Mouse (Mus musculus): Measurements from ENCODE around the gene Gtpbp3.

Gtpbp3 gene

DNA sequence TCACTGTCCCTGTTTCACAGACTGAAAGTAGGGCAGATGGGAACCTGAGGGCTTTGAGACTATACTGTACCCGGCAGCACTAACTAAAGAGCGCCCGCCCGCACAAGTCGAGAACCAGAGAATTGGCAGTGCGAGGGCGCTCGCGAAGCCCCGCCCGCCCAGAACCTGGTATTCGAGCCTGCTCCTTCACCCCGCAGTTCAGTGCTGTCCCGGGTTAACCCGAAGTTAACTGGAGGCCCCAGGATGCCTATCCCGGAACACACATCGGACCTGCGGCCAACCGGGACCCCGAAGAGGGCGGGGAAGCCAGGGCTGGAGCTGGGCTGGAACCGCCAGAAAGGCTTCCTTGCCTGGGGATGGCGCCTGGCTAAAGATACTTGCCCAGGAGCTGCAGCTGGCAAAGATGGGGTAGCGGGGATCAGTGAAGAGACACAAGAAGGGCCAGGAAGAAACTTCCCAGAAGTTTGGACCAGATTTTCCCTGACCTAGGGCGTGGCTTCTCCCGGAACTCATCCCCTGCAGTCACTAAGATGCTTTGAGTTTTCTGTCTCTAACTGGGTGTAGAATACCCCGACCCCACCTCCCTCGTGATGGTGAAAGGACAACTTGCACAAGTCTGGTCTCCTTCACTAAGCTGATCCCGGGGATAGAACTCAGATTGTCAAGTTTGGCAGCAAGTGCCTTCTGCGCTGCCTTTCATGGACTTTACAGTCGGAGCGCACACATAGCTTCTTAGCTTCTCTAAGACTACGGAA lies at the start of gene Gtpbp3:
Gene Gtpbp3, plus strand, starts transcription at position 413 of the 755 bp plus-strand sequence.
- DNase-seq = peak; percentile 84 to 91

DNA sequence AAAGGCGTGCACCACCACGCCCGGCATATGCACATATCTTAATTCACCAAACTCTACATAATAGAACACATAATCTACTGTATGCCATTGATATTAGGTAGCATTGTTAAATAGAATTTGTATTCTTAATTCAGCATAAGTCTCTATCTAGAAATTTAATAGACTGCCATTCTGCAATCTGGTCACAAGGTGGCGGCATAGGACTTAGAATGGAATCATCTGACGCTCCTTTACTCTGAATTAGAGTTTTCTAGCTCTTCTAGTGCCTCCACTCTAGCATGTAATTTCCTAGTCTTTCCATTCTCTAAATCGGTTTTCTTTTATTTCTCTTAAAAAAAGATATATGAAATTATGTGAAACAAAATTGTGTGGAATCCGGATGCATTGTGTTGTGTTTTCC lies 46.5 kb upstream of the Gtpbp3 start:
- peak; percentile 37 to 44 for DNase-seq

DNA sequence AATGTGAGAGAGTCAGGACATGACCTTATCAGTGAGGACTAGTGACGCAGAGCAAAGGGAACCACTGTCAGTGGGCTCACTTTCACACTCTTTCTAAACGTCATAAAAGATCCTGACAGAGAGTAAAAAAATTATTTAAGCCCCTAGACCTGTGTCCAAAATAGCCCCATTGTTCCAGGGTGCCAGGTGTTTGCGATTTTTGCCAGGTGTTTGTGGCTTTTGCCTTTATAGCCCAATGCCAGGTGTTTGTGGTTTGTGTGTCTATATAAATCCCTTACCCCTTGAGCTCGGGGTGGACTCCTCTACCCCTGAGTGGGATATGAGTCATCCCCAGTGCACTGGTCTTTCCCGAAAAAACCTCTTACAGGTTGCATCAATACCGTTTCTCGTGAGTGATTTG lies 42.8 kb upstream of the Gtpbp3 start:
- DNase-seq = no peak

DNA sequence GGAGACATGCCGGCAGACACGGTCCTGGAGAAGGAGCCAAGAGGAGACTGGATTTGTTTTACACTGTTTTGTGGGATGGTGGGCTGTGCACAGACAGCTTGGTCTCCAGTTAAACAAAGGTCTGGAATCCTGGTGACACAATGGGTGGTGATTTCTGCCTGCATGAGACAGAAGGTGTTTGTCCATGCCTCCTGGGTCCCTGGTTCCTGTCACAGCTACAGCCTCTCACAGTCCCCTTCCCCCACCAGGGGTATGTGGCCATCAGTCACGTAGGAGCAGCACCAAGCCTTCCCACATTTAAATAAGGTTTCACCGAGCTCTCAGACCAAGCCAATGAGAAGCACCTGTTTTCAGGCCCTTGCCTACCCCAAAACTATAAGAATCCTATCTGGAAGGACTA lies 36.6 kb upstream of the Gtpbp3 start:
- DNase-seq = no peak

DNA sequence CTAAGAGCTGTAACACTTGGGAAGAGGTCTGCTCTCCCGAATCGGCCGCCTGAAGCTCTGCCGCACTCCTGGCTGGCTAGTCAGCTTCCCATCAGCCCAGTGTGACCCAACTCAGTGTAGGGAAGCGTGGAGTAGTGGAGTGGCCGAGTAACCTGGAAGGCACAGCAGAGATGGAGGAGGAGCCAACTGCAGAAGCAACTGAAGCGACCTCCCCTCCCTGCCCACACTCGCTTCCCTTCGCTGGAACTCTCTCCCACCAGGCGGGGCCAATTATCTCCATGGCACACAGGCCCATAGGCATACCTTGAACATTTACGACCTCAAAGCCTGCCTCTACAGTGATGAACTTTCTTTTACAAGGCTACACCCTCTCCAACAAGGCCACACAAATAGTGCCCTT lies 36.1 kb upstream of the Gtpbp3 start:
- DNase-seq = no peak

DNA sequence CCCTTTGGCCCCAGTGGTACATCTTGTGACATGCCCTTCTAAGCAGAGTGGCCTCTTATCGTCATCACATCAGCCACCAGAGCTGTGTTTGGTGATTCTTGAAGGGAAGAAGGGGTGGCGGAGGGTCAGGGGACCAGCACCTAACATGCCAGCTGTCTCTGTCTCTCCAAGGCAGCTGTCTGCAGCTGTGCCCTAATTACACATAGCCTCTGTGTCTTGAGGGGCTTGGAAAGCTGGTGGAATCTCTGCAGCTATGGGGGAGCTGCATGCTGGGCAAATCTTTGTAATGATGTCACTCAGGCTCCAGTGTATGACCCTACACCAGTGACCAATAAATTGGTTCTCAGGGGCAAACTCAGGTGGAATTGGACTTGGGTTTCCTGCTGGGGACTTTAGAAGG lies 35.2 kb upstream of the Gtpbp3 start:
- no peak for DNase-seq

DNA sequence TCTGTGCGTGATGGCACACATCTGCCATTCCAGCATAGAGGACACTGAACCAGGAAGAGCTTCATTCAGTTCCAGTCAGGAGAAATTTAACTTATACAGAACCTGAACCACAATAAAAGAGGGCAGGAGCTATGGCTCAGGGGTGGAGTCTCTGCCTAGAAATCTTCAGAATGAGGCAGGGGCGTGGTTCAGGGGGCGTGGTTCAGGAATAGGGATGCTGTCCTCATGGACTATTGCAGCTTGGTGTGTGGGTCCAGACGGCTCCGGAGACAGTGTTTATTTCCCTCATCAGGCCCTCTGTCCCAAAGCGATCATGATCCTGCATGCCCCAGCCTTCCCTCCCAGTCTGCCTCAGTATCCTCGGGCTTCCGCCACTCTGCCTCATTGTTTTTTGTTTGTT lies 33.2 kb upstream of the Gtpbp3 start:
- no peak for DNase-seq

DNA sequence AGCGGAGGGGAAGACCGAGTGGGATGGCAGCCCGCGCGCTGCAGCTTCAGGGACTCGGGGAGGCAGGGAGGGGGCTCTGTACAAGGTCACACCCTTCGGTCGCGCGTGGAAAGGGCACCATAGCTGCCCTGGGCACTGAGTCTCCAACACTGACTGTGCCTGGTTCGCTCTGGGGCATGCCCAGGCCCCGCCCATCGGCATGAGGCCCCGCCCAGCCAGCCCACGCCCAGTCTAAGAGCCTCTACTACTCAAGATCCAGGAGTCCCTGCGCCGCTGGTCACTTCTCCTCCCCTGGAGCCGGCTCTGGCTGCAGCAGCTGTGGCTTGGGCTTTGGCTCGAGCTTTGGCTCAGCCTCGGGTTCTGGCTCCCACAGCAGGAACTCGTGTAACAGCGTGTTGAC lies 31.0 kb upstream of the Gtpbp3 start:
- no peak for DNase-seq

DNA sequence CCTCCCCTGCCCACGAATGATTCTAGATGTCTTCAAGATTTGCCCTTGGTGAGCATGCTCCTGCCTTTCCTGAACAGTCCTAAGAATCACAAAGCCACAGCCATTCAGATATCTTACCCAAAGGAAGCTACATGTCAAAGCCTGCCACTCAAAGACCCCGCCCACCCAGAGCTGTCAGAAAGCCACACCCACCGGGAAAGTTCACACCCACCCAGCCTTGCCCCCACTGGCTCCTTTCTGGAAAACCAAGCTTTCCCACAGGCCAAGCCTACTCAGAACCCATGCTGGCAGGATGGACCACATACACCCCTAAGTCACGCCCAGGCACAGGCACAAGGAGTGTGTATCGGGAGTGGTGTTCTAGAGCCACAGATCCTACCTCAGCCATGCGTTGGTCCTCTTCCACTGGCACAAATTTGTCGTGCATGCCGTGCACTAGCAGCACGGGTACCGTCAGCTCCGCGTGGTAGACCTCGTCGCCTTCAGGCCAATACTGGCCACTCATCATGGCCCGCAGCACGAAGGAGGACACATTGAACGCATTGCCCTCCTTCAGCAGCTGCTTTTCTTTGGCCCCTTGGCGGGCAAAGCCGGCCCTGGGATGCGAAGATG lies 30.1 kb upstream of the Gtpbp3 start:
- no peak for DNase-seq

DNA sequence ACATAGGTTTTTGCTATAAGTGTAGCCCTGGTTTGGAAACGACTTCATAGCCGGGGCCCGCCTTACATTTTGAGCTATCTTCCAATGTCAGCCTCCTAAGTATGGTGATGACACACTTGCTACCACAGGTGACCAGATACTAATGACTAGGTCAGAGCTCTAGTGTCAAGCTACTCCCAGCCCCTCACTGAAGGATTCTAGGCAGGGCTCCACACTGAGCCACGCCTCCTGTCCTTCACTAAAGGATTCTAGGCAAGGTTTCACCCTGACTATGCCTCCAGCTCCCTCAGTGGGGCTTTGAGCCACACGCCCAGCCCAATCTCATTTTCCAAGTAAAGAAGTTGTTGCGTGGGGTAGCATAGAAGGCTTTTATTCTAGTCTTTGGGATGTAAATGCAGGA lies 27.2 kb upstream of the Gtpbp3 start:
- DNase-seq = no peak

DNA sequence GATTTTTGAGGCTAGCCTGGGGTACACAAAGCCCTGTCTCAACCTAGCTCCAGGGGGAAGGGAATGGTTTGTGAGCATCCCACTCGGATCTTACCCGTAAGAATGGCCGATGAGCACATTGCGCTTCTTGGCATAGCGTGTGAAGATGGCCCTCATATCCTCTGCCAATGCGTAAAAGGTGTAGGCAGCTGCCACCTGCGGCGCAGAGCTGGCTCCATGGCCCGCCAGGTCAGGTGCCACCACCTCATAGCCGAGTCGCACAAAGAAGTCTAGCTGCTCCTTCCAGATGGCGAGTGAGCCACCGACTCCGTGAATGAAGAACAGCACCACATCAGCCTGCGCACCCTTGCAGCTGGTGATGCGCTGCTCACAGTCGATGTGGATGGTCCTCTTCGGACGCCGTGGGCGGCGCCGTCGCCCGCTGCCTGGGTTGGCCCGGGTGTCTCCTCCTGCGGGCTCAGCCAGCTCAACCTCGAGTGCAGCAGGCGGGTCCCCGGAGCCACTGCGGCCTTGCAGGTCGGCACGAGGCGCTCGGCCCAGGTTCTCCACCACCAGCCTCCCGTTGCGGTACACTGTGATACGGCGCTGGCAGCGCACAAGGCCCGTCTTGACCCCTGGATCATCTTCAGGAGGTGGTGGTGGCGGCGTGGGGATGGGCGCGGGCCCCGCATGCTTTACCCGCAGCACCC lies 26.6 kb upstream of the Gtpbp3 start:
- DNase-seq = no peak

DNA sequence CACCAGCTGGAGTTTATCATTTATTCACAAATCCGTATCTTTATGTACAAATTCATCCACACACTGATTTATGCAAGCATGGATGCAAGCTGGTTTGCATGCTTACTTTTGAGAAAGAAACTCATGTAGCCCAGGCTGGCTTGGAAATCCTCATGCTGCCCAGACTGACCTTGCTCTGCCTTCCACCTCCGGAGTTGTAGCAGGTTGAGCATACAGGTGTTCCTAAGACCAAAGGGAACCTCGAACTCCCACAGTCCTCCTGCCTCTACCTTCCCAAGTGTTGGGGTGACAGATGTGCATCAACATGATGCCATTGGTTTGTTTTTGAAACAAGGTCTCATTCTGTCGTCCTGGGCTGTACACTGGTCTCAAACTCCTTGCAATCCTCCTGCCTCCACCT lies 25.7 kb upstream of the Gtpbp3 start:
- DNase-seq = no peak

DNA sequence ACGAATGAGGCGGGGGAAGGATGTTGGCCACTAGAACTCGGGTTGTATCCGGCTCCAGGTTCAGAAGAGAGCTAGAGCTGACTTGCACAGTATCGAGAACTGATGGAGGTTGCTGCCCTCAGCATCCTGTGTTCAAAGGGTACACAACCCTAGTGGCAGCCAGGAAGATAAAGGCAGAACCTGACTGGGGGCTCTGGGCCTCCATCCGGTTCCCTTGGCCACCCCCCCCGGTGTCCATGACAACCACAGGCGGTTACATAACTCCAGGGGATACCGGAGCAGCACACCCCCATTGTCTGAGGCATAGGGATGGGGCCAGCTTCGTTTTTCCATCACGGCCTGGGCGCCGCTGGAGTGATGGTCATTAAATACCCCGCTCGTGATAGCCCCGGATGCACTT lies 25.1 kb upstream of the Gtpbp3 start:
- DNase-seq = peak; percentile 54 to 67

DNA sequence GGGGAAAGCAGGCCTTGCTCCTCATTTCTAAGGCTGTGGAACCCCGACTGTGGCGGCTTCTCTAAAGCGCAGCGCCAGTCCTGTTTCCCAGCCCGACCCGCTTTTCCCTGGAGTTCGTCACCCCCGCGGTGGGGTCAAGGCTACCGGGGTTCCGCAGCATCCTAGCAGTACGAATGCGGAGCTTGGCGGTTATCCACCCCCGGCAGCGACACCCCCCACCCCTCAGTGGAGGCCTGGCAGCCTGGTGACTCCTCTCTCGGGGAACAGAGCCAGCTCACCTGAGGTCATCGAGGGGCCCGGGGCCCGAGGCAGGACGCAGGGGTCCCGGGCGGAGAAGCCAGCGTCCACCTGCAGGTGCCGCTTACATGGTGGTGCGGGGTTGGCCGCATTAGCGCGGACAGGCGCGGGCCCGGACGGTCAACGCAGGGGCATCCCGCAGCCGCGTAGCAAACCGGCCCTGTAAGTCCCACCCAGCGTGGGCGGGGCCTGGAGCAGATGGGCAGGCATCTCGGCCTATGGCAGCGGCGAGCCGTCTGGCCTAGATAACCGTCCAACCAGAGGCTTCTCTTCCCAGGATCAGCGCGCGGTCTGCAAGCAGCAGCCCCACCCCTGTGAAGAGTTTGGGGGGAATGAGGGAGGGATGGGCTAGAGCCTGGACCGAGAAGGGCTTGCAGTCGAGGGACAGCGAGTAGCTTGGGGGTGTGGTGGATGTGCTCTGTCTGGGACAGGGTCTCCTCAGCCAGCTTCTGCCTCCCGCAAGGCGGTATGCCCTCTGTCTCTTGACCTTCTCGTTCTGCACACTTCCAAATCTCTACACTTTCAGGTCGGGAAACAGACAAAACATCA lies 24.5 kb upstream of the Gtpbp3 start, which contains the start of gene Abhd8:
Gene Abhd8, minus strand, starts transcription at position 468 of the 846 bp plus-strand sequence.
- peak; percentile 98 to 99 for DNase-seq

DNA sequence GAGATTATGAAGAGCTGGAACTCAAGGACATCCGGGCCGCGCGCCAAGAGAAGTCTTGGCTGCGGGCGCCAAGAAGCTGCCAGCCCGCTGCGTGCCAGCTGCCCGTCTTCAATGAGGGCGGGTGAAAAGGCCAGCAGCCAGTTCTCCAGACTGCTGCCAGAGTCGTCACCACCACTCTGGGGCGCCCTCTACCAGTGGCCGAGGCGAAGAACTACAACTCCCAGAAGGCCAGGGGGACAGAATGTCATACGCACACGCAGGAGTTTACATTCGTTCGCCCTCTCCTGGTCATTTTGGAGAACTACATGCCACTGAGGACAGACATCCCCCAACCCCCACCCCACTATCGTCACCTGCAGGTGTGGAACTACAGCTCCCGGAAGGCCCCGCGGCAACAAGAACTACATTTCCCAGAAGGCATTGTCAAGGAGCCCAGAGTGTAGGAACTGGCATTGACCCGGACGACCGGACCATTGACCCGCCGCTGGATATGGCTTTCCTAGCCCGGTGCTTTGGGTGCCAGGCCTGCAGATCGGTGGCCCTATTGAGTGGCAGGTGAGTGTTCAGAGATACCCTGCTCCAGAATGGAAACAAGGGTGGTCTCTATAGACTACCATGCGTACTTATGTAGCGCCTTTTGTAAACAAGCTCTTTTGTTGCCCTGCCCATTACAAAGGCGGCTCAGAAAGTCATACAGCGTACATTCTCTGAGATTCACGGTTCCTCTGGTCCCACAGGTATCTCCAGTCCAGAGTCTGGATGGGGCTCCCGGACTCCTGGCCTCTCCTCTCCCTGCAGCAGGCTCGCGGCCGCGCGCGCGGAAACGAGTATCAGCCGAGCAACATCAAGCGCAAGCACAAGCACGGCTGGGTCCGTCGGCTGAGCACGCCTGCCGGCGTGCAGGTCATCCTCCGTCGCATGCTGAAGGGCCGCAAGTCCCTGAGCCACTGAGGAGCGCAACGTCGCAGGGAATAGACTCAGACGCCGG lies 23.1 kb upstream of the Gtpbp3 start, which contains the start of gene Mrpl34:
Gene Mrpl34, plus strand, starts transcription at position 447 of the 988 bp plus-strand sequence.
- DNase-seq = peak; percentile 96 to 97

DNA sequence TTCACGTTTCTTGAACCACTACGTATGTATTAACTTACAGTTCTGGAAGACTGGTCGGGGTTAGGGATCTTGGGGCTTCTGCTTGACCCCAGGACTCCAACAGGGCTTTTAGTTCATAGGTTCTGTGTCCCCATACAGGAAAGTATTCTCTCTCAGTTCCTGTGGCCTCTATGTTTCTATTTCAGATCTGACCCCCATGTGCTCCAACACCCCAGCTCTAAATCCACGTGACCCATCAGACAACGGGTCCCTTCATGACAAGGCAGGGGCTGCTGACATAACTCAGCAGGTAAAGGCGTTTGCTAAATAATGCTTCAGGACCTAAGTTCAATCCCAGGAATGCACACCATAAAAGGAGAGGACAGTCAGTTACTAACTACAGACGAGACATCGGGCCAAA lies 22.2 kb upstream of the Gtpbp3 start:
- no peak for DNase-seq

DNA sequence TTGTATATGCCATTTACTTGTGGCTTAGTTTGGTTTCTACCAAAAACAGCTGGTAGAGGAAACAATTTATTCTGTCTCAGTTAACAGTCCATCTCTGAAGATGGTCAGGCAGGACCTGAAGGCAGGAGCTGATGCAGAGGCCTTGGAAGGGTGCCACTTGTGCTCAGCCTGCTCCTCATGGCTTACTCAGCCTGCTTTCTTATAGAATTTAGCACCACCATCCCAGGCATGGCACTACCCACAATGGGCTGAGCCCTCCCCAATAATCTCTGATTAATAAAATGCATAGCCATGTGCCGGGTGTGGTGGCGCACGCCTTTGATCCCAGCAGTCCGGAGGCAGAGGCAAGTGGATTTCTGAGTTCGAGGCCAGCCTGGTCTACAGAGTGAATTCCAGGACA lies 21.7 kb upstream of the Gtpbp3 start:
- no peak for DNase-seq

DNA sequence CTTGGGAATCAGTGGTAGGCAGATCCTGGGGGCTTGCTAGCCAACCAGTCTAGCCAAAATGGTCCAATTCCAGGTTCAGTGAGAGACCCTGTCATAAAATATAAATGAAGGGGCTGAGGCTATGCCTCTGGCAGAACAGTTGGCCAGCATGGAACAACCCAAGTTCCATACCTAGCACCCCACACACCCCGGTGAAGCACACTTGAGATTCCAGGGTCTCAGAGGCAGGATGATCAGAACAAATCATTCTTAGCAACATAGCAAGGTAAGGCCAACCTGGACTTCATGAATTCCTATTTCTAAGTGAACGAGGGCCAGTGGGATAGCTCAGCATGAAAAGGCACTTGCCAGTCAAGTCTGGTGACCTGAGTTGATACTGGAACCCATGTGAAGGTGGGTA lies 20.7 kb upstream of the Gtpbp3 start:
- DNase-seq = no peak

DNA sequence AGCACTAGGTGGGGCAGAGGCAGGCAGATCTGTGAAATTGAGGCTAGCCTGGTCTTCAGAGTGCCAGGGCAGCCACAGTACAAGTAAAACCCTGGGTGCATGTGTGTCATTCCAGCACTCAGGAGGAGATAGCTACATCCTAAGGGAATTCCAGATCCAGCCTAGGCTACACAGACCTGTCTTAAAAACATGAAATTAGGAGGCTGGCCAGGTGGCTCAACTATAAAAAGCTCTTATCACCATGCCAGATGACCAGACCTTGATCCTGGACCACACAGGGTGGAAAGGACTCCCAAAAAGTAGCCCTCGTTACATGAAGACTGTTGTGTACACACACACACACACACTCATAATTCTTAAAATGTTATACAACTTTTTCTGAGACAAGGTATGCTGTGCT lies 19.9 kb upstream of the Gtpbp3 start:
- DNase-seq = no peak

DNA sequence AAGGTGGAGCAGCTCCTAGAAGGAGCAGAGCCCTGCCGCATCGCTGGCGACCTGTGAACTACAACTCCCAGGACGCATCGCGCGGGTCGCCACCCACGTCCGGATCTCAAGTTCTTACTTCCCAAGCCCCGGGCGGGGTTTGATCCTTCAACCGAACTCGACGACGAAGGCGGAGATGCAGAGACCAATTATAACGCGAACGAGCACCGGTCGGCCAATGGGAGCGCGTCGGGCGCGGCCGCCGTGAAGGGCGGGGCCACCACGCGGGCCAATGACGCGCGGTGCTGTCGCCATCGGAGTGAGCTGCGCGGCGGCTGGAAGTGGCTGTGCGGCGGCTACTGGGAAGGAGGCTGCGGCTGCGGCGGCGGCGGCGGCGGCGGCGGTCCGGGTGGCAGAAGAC lies 19.0 kb upstream of the Gtpbp3 start, which contains the start of gene Dda1:
Gene Dda1, plus strand, starts transcription at position 284 of the 400 bp plus-strand sequence.
- DNase-seq = peak; percentile 96 to 98

DNA sequence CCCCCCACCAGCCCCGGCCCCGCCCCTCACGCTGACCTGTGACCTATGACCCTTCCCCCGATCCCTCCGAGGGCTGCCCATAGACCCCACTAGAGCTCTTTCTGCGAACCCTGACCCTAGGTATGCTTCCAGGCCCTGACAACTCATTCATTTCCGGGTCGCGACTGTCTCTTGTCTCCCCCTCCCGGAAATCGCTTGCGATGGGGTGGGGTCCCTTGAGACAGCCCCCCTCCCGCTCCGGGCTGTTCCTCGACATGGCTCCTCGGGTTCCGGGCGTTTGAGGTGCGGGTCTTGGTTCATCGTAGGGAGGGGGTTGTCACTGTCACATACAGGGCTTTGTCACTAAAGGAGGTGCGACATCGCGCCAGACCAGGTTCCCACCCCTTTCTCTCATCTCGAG lies 18.5 kb upstream of the Gtpbp3 start:
- peak; percentile 53 to 76 for DNase-seq
